Mouse (Mus musculus): ENCODE measurements around the gene Rgp1. TPM values are rescaled to one million over a fixed set of nuclear protein-coding genes. Genes with fewer than 3 reads are reported as not detected.
"Not testable (repeated sequence)": the region's sequence is repeated elsewhere in the genome, so short reads cannot be mapped to it uniquely, and the experiment has no call there.

Gene Rgp1
- polyA plus RNA-seq, 2 experiments, result 11.0 to 15.1 TPM

GRCm38 (mm10) chr4:43536031-43536430 lies 42.5 kb upstream of the Rgp1 start:
- Histone ChIP-seq H3K4me3 (ENCODE audit: insufficient read depth in 1 of 2, low read depth in 2 of 2, low read length in 2 of 2) (no peak overlapping the region), H3K9ac (replicated peaks) (no peak overlapping the region), H3K9me3 (ENCODE audit: control insufficient read depth, low read length) (no peaks in the 10 kb centered on the region), H3K27me3 (ENCODE audit: control insufficient read depth, insufficient read depth, low read length) (no peaks in the 10 kb centered on the region), H3K27ac (no peak overlapping the region), H3K4me1 (replicated peaks; ENCODE audit: control insufficient read depth in 2 of 2, insufficient read depth in 2 of 2, low read length in 1 of 2) (no peaks in the 10 kb centered on the region), H3K36me3 (replicated peaks; ENCODE audit: control insufficient read depth, insufficient read depth, low read depth) (peaks cover 97% of the 10 kb centered on the region), H3K4me2 (ENCODE audit: low read depth) (no peak overlapping the region)
- DNase-seq (ENCODE audit: low read depth in 3 of 3, low spot score in 3 of 3), result no peak
- 90% methylated on average over 9 of the region's 9 CpGs for WGBS (ENCODE audit: insufficient replicate concordance)
- ATAC-seq (ENCODE audit: insufficient read depth), result no peak
- no peak for TF ChIP-seq CTCF (IDR thresholded peaks at IDR 0.05; ENCODE audit: low read depth)

GRCm38 (mm10) chr4:43542044-43542443 lies 36.5 kb upstream of the Rgp1 start:
- Histone ChIP-seq H3K9ac (replicated peaks) (no peak overlapping the region), H3K4me1 (replicated peaks; ENCODE audit: control insufficient read depth in 2 of 2, insufficient read depth in 2 of 2, low read length in 1 of 2) (no peaks in the 10 kb centered on the region), H3K4me2 (ENCODE audit: low read depth) (no peak overlapping the region), H3K27ac (no peak overlapping the region), H3K27me3 (ENCODE audit: control insufficient read depth, insufficient read depth, low read length) (no peaks in the 10 kb centered on the region), H3K36me3 (replicated peaks; ENCODE audit: control insufficient read depth, insufficient read depth, low read depth) (peaks cover 97% of the 10 kb centered on the region), H3K4me3 (ENCODE audit: insufficient read depth in 1 of 2, low read depth in 2 of 2, low read length in 2 of 2) (no peak overlapping the region), H3K9me3 (ENCODE audit: control insufficient read depth, low read length) (no peaks in the 10 kb centered on the region)
- ATAC-seq (ENCODE audit: insufficient read depth) (no peak), DNase-seq (ENCODE audit: low read depth in 3 of 3, low spot score in 3 of 3) (no peak)
- TF ChIP-seq EP300 (IDR thresholded peaks at IDR 0.05; ENCODE audit: low read depth), result no peak
- no peak for TF ChIP-seq CTCF (IDR thresholded peaks at IDR 0.05; ENCODE audit: low read depth)
- WGBS (ENCODE audit: insufficient replicate concordance), result 82% methylated on average over 3 of the region's 3 CpGs

- H3K27me3 ChIP-seq (ENCODE audit: control insufficient read depth, insufficient read depth, low read length), result no peaks in the 10 kb centered on the region
- TF ChIP-seq EP300 (IDR thresholded peaks at IDR 0.05; ENCODE audit: low read depth), result no peak
- TF ChIP-seq CTCF (IDR thresholded peaks at IDR 0.05; ENCODE audit: low read depth), result no peak
- no peak overlapping the region for H3K9ac ChIP-seq (replicated peaks)
- H3K4me3 ChIP-seq (ENCODE audit: insufficient read depth in 1 of 2, low read depth in 2 of 2, low read length in 2 of 2), result no peak overlapping the region
- ATAC-seq (ENCODE audit: insufficient read depth) (no peak), DNase-seq (ENCODE audit: low read depth in 3 of 3, low spot score in 3 of 3) (no peak)
- no peaks in the 10 kb centered on the region for H3K4me1 ChIP-seq (replicated peaks; ENCODE audit: control insufficient read depth in 2 of 2, insufficient read depth in 2 of 2, low read length in 1 of 2)
- no peaks in the 10 kb centered on the region for H3K9me3 ChIP-seq (ENCODE audit: control insufficient read depth, low read length)
- H3K27ac ChIP-seq, result no peak overlapping the region
- no peak overlapping the region for H3K4me2 ChIP-seq (ENCODE audit: low read depth)
- 83% methylated on average over 12 of the region's 12 CpGs for WGBS (ENCODE audit: insufficient replicate concordance)
- peaks cover 100% of the 10 kb centered on the region for H3K36me3 ChIP-seq (replicated peaks; ENCODE audit: control insufficient read depth, insufficient read depth, low read depth)
Measured at GRCm38 (mm10) chr4:43546375-43547047, 32.0 kb upstream of the Rgp1 start.

- DNase-seq (ENCODE audit: low read depth in 3 of 3, low spot score in 3 of 3), result no peak
- TF ChIP-seq CTCF (IDR thresholded peaks at IDR 0.05; ENCODE audit: low read depth), result no peak
- TF ChIP-seq EP300 (IDR thresholded peaks at IDR 0.05; ENCODE audit: low read depth), result no peak
- 91% methylated on average over 8 of the region's 8 CpGs for WGBS (ENCODE audit: insufficient replicate concordance)
Measured at GRCm38 (mm10) chr4:43547160-43547559, 31.4 kb upstream of the Rgp1 start.

GRCm38 (mm10) chr4:43549055-43549454 lies 29.5 kb upstream of the Rgp1 start:
- ATAC-seq (ENCODE audit: insufficient read depth) (no peak), DNase-seq (ENCODE audit: low read depth in 3 of 3, low spot score in 3 of 3) (no peak)
- Histone ChIP-seq H3K9ac (replicated peaks) (no peak overlapping the region), H3K36me3 (replicated peaks; ENCODE audit: control insufficient read depth, insufficient read depth, low read depth) (peaks cover 100% of the 10 kb centered on the region), H3K9me3 (ENCODE audit: control insufficient read depth, low read length) (no peaks in the 10 kb centered on the region; the same call in 1 of the 2 replicates), H3K4me3 (ENCODE audit: insufficient read depth in 1 of 2, low read depth in 2 of 2, low read length in 2 of 2) (no peak overlapping the region), H3K27me3 (ENCODE audit: control insufficient read depth, insufficient read depth, low read length) (no peaks in the 10 kb centered on the region), H3K4me1 (replicated peaks; ENCODE audit: control insufficient read depth in 2 of 2, insufficient read depth in 2 of 2, low read length in 1 of 2) (no peaks in the 10 kb centered on the region), H3K27ac (no peak overlapping the region), H3K4me2 (ENCODE audit: low read depth) (no peak overlapping the region)
- WGBS (ENCODE audit: insufficient replicate concordance), result 91% methylated on average over 12 of the region's 12 CpGs
- TF ChIP-seq CTCF (IDR thresholded peaks at IDR 0.05; ENCODE audit: low read depth), result no peak
- no peak for TF ChIP-seq EP300 (IDR thresholded peaks at IDR 0.05; ENCODE audit: low read depth)

More at GRCm38 (mm10) chr4:43547160-43547559, 31.4 kb upstream of the Rgp1 start:
- Histone ChIP-seq H3K27me3 (ENCODE audit: control insufficient read depth, insufficient read depth, low read length) (no peaks in the 10 kb centered on the region), H3K4me3 (ENCODE audit: insufficient read depth in 1 of 2, low read depth in 2 of 2, low read length in 2 of 2) (no peak overlapping the region), H3K9ac (replicated peaks) (no peak overlapping the region), H3K36me3 (replicated peaks; ENCODE audit: control insufficient read depth, insufficient read depth, low read depth) (peaks cover 100% of the 10 kb centered on the region), H3K9me3 (ENCODE audit: control insufficient read depth, low read length) (no peaks in the 10 kb centered on the region), H3K4me1 (replicated peaks; ENCODE audit: control insufficient read depth in 2 of 2, insufficient read depth in 2 of 2, low read length in 1 of 2) (no peaks in the 10 kb centered on the region), H3K4me2 (ENCODE audit: low read depth) (no peak overlapping the region), H3K27ac (no peak overlapping the region)
- no peak for ATAC-seq (ENCODE audit: insufficient read depth)

- not testable (repeated sequence) for DNase-seq (ENCODE audit: low read depth in 3 of 3, low spot score in 3 of 3); H3K9me3 ChIP-seq (ENCODE audit: control insufficient read depth, low read length); H3K4me1 ChIP-seq (replicated peaks; ENCODE audit: control insufficient read depth in 2 of 2, insufficient read depth in 2 of 2, low read length in 1 of 2); H3K4me2 ChIP-seq (ENCODE audit: low read depth); H3K4me3 ChIP-seq (ENCODE audit: insufficient read depth in 1 of 2, low read depth in 2 of 2, low read length in 2 of 2); H3K27me3 ChIP-seq (ENCODE audit: control insufficient read depth, insufficient read depth, low read length); H3K9ac ChIP-seq (replicated peaks); H3K27ac ChIP-seq; ATAC-seq (ENCODE audit: insufficient read depth)
- peaks cover 100% of the 10 kb centered on the region for H3K36me3 ChIP-seq (replicated peaks; ENCODE audit: control insufficient read depth, insufficient read depth, low read depth)
- 87% methylated on average over 6 of the region's 6 CpGs for WGBS (ENCODE audit: insufficient replicate concordance)
Measured at GRCm38 (mm10) chr4:43551854-43552253, 26.7 kb upstream of the Rgp1 start.
